Mouse (Mus musculus) heart, postnatal 25 days (tissue): ENCODE data around the gene Kmt2e. TPM values are rescaled to one million over a fixed set of nuclear protein-coding genes. Genes with fewer than 3 reads are reported as not detected.

Experiments
- DNase-seq: peaks from one replicate; pipeline ENCODE4 v3.0.0; 2022; ENCODE audit warnings: low spot score
- intact Hi-C: fragments of 180-260 bp; cut with DNase I; formaldehyde crosslinking; loops from one replicate; pipeline ENCODE4 v1.15.1; 2025
- total RNA-seq, 2 experiments: library from RNA; stranded (reverse); gene quantifications; 2 replicates each; pipeline ENCODE4 v1.2.3; 2021

Gene Kmt2e
- total RNA-seq, 2 experiments from 2014 or later: 40.0 to 52.3 TPM

DNA sequence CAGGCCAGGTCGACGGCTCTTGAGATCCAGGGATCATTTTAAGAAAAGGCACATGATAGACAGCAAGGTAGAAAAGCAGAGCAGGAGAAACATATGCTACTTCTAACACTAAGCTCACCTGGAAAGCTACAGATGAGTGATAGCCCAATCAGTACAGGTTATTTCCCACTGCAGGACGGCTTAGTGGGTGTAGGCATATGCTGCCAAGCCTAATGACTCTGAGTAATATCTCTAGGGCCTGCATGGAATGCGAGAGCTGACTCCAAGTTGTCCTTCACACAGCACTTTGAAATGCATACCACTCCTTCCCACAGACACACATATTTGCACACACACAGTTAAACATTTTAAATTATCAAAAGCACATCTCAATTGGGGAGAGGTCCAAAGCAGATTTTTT is 55.0 kb downstream of the Kmt2e start:
- DNase-seq: no peak
- intact Hi-C loops: no loop called here

DNA sequence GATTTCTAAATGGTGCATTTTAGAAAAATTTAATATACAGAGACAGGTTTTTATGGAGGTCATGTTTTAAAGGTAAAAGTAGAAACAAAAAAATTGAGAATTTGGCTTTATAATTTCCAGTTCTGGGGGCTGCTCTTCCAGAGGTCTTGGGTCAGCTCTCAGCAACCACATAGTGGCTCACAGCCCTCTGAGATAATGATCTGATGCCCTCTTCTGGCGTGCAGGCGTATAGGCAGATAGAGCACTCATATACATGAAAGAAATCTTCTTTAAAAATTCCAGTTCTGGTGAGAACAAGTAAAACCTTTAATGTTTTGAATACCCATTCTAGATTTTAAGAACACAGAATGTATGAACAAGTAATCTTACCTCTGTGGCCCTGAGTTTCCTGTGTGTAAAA is 56.6 kb downstream of the Kmt2e start:
- intact Hi-C loops: loop anchor here (5.0 to 10.0 kb wide), 2 partner anchors 73 to 164 kb away; no protein-coding TSS in a partner anchor
- DNase-seq: no peak

GRCm38 (mm10) chr5:23496396-23496795 is 62.2 kb downstream of the Kmt2e start:
- DNase-seq: no peak
- intact Hi-C loops: loop anchor here (10.0 kb wide), 1 partner anchor 158 kb away; no protein-coding TSS in a partner anchor

- DNase-seq: no peak
- intact Hi-C loops: loop anchor here (10.0 kb wide), 1 partner anchor 158 kb away; no protein-coding TSS in a partner anchor
Observed at GRCm38 (mm10) chr5:23496933-23497332, 62.7 kb downstream of the Kmt2e start.

- no peak for DNase-seq
- intact Hi-C loops: loop anchor here (10.0 kb wide), 1 partner anchor 157 kb away; no protein-coding TSS in a partner anchor
Observed at GRCm38 (mm10) chr5:23497920-23498319, 63.7 kb downstream of the Kmt2e start.

DNA sequence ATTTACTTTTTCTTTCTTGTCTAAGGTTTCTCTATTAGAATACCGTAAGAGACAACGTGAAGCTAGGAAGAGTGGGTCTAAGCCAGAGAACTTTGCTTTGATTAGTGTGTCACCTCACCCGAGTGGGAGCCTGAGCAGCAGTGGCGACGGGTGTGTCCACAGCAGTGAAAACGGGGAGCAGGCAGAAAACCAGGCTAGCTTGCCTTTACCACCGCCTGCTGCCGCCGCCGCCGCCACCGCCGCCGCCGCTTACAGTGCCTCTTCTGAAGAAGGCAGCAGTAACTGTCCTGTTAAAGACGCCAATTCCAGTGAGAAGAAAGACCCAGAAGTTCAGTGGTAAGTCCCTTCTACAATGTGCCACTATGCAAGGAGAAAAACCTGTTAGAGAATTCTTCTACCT is 65.0 kb downstream of the Kmt2e start:
- intact Hi-C loops: loop anchor here (10.0 kb wide), 1 partner anchor 156 kb away; no protein-coding TSS in a partner anchor
- DNase-seq: no peak

GRCm38 (mm10) chr5:23500715-23501114 is 66.5 kb downstream of the Kmt2e start:
- intact Hi-C loops: no loop called here
- DNase-seq: no peak

DNA sequence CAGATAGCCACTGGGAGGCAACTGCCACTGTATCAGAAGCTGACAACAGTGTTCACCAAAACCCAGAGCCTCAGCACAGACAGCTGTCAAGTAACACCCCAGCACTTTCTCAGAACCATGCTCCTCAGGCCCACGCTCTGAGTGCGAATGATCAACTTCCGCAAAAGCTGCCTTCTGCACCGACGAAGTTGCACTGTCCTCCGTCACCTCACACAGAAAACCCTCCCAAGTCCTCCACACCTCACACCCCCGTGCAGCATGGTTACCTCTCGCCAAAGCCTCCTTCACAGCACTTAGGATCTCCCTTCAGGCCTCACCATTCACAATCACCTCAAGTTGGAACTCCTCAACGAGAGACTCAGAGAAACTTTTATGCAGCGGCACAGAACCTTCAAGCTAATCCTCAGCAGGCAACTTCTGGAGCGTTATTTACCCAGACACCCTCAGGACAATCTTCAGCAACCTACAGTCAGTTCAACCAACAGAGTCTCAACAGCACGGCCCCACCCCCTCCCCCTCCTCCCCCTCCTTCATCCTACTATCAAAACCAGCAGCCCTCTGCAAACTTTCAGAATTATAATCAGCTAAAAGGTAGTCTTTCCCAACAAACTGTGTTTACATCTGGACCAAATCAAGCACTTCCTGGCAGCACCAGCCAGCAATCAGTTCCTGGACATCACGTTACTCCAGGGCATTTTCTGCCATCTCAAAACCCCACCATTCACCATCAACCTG is 67.5 kb downstream of the Kmt2e start:
- intact Hi-C loops: no loop called here
- no peak for DNase-seq

GRCm38 (mm10) chr5:23502317-23502937 is 68.2 kb downstream of the Kmt2e start:
- DNase-seq: no peak

DNA sequence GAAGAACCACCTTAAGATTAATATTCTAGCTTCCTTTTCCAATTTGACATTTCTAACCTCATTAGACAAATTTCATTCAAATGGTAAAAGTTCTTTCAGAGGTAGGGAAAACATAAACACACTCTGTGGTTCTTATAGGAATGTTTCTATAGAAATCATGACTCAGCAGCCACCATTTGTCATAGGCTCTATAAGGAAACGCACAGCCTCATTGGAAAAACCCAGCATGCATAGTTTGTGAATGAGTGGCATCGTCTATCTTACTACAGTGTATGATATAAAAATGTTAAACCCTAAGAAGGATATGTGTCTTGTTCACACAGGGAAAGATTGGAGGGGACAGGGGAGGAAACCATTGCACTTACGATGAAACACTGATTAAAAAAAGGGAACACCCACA is 71.3 kb downstream of the Kmt2e start:
- DNase-seq: no peak
- intact Hi-C loops: no loop called here

More at GRCm38 (mm10) chr5:23502317-23502937, 68.2 kb downstream of the Kmt2e start:
- intact Hi-C loops: no loop called here

DNA sequence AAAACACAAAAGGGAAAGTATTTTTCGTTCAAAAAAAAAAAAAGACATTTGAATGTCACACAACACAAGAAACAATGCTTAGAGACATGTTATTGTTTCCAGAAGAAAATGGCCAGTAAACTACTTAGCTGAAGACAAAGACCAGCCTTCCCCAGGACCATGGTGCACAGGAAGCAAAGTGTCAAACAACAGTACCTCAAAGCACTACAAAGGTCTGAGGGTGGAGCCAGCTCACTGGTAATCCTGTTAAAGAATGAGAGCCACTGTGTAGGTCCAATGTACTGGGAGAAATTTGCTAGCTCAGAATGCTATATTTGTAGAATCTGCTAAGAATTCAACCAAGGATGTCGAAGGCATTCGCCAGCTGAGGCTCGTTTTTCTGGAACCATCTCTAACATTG is 73.0 kb downstream of the Kmt2e start:
- intact Hi-C loops: no loop called here

GRCm38 (mm10) chr5:23508630-23509029 is 74.4 kb downstream of the Kmt2e start:
- intact Hi-C loops: no loop called here
- DNase-seq: no peak

More for the DNA sequence above, 73.0 kb downstream of the Kmt2e start:
- no peak for DNase-seq

DNA sequence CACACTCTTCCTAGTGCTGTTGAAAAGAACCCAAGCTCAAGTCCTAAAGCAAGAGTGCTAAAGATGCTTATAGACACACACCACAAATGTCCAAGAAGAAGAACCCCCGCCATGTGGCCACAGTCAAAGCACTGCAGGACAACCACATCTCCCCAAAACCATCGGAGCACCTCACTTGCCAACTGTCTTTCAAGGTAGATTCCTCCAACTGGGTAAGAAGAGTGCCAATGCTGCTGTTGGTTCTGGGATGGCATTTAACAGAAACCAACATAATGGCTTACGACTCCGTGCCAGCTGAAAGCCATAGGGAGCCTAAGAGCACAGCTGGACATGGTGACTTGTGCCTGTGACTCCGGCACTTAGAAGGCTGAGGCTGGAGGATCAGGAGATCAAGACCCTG is 77.2 kb downstream of the Kmt2e start:
- intact Hi-C loops: no loop called here

DNA sequence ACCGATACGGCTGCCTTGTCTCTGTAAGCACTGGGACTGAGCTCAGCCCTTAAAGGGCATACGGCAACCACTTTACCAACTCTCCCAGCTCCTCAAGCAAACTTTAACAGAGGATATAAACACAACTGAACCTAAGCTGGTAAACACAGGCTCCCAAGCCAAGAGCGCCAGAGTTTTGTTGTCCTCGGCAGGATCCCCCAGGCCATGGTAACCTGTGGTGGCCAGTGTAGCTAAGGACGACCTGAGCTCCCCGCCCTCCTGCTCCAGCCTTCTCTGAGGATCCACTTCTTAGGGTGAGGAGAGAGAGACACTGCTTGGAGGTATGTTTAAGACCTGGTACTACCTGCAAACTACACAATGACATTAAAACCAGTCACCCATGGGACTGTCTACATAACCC is 78.3 kb downstream of the Kmt2e start:
- no peak for DNase-seq
- intact Hi-C loops: no loop called here

More for the DNA sequence above, 77.2 kb downstream of the Kmt2e start:
- DNase-seq: no peak

DNA sequence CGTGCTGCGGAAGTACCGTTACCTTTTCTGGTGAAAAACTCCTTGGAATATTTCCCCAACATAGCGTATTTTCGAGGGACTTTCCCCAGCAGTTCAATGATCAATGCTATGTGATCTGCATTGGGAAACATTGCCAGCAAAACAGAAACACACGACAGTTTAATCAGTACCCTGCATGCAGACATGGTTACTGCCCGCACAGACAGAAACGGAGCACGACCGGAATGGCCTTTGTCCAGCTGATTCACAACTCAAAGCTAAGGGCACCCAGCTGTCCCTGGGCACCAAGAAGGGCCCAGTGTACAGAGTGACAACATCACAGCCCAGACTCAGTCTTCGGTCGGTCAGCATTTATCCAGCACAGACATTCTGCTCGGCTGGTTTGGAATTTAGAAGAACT is 79.2 kb downstream of the Kmt2e start:
- intact Hi-C loops: no loop called here
- DNase-seq: no peak

- no peak for DNase-seq
- intact Hi-C loops: no loop called here
Observed at GRCm38 (mm10) chr5:23515038-23515437, 80.8 kb downstream of the Kmt2e start.

DNA sequence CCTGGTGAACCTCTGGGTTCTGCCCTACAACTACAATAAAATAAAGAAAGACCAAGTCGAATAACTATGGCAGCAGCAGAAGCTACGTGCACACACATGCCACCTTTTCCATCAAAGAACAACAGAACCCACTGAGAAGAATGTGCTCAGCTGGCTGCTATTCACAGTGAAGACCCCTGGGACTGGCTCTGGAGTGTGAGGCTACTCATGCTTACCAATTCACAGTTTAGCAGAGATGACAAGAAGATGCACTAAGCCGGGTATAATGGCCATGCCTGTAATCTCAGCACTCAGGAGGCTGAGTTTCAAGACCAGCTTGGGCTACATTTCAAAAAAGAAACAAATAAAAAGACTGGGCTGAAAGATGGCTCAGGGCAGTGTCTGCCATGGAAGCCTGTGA is 82.7 kb downstream of the Kmt2e start:
- no peak for DNase-seq
- intact Hi-C loops: no loop called here

DNA sequence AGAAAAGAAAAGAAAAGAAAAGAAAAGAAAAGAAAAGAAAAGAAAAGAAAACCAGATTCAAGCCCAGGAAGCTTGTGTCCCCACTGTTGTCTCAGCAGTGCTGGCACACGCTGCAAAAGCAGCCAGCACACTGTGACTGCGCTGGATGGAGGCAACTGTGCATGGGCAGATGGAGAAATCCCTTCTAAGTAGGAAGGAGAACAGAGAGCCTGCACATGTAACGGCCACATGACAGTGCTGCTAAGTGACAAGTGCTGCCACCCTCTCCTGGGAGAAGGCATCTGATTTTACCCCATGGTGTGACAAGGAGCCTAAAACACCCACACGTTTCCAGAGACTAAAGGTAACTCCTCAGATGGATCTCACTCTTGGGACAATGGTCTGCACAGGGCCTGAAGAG is 83.6 kb downstream of the Kmt2e start:
- intact Hi-C loops: no loop called here
- no peak for DNase-seq

DNA sequence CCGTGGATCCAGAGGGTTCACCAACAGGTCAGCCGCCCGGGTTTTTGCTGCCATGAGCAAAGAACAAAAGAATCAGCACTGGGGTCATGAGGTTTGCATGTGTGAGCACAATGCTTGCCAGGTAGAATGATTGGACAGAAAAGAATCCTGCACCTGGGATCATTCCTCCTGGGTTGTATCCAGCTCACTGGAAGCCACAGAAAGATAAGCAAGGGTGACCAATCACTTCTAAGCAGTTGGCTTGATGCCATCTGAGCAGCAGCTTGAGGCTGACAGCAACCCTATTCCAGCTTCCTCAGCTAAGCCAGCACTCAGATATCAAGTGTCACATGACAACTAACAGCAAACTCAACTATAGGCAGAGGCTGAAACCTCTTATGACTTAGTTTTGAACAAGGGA is 84.4 kb downstream of the Kmt2e start:
- DNase-seq: no peak
- intact Hi-C loops: no loop called here

- no peak for DNase-seq
- intact Hi-C loops: no loop called here
Observed at GRCm38 (mm10) chr5:23519679-23520078, 85.4 kb downstream of the Kmt2e start.

DNA sequence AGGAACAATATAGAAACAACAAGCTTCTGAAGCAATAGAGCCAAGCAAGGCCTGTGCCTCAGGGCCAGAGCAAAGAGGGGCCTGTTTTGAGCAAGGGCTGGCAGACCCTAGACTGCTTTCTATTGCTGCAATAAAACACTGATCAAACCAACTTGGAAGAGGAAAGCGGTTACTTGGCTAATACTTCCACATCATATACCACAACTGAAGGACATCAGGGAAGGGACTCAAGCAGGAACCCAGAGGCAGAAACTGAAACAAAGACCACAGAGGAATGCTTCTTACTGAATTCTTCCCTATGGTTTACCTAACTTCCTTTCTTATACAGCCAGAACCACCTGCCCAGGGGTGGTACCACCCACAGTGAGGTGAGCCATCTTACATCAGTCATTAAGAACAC is 87.4 kb downstream of the Kmt2e start:
- intact Hi-C loops: no loop called here
- DNase-seq: no peak
